Mouse (Mus musculus) left cerebral cortex, postnatal 36 days (tissue): ENCODE measurements around the gene Pogz. TPM values are rescaled to one million over a fixed set of nuclear protein-coding genes. Genes with fewer than 3 reads are reported as not detected.

Experiments used
- DNase-seq, 2 experiments: peaks; one replicate each; pipeline ENCODE4 v3.0.0; 2021 to 2022; ENCODE audit warnings: low spot score in 2 of 2, mixed read lengths in 1 of 2
- intact Hi-C: fragments of 180-260 bp; cut with DNase I; formaldehyde crosslinking; loops from one replicate; pipeline ENCODE4 v1.15.1; 2025
- total RNA-seq, 2 experiments: library from RNA; stranded (reverse); gene quantifications; 2 replicates each; pipeline ENCODE4 v1.2.3; 2021

The Pogz gene
- total RNA-seq: 10 to 100 TPM; 48.9 to 69.1 TPM

GRCm38 (mm10) chr3:94837183-94837890, at the start of gene Pogz:
Gene Pogz (plus strand): TSS chr3:94837567.
- intact Hi-C loops: loop anchor here (1.0 kb wide), 2 partner anchors 16 to 255 kb away; partner anchors contain the start of gene Snx27

GRCm38 (mm10) chr3:94789071-94789470, 48.3 kb upstream of the Pogz start:
- intact Hi-C loops: no loop called here
- no peak for DNase-seq

More at GRCm38 (mm10) chr3:94837183-94837890, at the start of gene Pogz:
- DNase-seq: peak; percentile 96

- no peak for DNase-seq
- intact Hi-C loops: no loop called here
Observed at GRCm38 (mm10) chr3:94789516-94789915, 47.9 kb upstream of the Pogz start.

- no peak for DNase-seq
- intact Hi-C loops: no loop called here
Observed at GRCm38 (mm10) chr3:94792258-94792657, 45.1 kb upstream of the Pogz start.

- no peak for DNase-seq
Observed at GRCm38 (mm10) chr3:94793672-94794071, 43.7 kb upstream of the Pogz start.

GRCm38 (mm10) chr3:94794359-94794758, 43.0 kb upstream of the Pogz start:
- intact Hi-C loops: no loop called here
- DNase-seq: no peak

More at GRCm38 (mm10) chr3:94793672-94794071, 43.7 kb upstream of the Pogz start:
- intact Hi-C loops: no loop called here

GRCm38 (mm10) chr3:94795596-94796140, 41.7 kb upstream of the Pogz start:
- no peak for DNase-seq
- intact Hi-C loops: no loop called here

- intact Hi-C loops: no loop called here
- DNase-seq: no peak
Observed at GRCm38 (mm10) chr3:94796181-94796580, 41.2 kb upstream of the Pogz start.

GRCm38 (mm10) chr3:94804146-94804545, 33.2 kb upstream of the Pogz start:
- intact Hi-C loops: no loop called here
- no peak for DNase-seq

- no peak for DNase-seq
- intact Hi-C loops: no loop called here
Observed at GRCm38 (mm10) chr3:94804976-94805375, 32.4 kb upstream of the Pogz start.

- DNase-seq: no peak
- intact Hi-C loops: no loop called here
Observed at GRCm38 (mm10) chr3:94808296-94808695, 29.1 kb upstream of the Pogz start.

- no peak for DNase-seq
- intact Hi-C loops: loop anchor here (10.0 kb wide), 1 partner anchor 93 kb away; no protein-coding TSS in a partner anchor
Observed at GRCm38 (mm10) chr3:94811628-94812027, 25.7 kb upstream of the Pogz start.

- no peak for DNase-seq
- intact Hi-C loops: loop anchor here (10.0 kb wide), 1 partner anchor 91 kb away; no protein-coding TSS in a partner anchor
Observed at GRCm38 (mm10) chr3:94813651-94814050, 23.7 kb upstream of the Pogz start.

- no peak for DNase-seq
- intact Hi-C loops: loop anchor here (10.0 kb wide), 1 partner anchor 91 kb away; no protein-coding TSS in a partner anchor
Observed at GRCm38 (mm10) chr3:94814063-94814462, 23.3 kb upstream of the Pogz start.

- no peak for DNase-seq
- intact Hi-C loops: loop anchor here (10.0 kb wide), 1 partner anchor 90 kb away; no protein-coding TSS in a partner anchor
Observed at GRCm38 (mm10) chr3:94814663-94815062, 22.7 kb upstream of the Pogz start.

- no peak for DNase-seq
- intact Hi-C loops: loop anchor here (10.0 kb wide), 1 partner anchor 89 kb away; no protein-coding TSS in a partner anchor
Observed at GRCm38 (mm10) chr3:94815603-94816002, 21.8 kb upstream of the Pogz start.

- intact Hi-C loops: loop anchor here (10.0 kb wide), 1 partner anchor 87 kb away; no protein-coding TSS in a partner anchor
Observed at GRCm38 (mm10) chr3:94817731-94818130, 19.6 kb upstream of the Pogz start.

GRCm38 (mm10) chr3:94819452-94820425, 17.6 kb upstream of the Pogz start:
- intact Hi-C loops: loop anchor here (2.0 to 10.0 kb wide), 2 partner anchors 29 to 85 kb away; no protein-coding TSS in a partner anchor
- no peak for DNase-seq

More at GRCm38 (mm10) chr3:94817731-94818130, 19.6 kb upstream of the Pogz start:
- DNase-seq: no peak

GRCm38 (mm10) chr3:94821008-94821638, 16.2 kb upstream of the Pogz start:
- DNase-seq: peak; percentile 18 to 24
- intact Hi-C loops: loop anchor here (1.0 to 2.0 kb wide), 2 partner anchors 16 to 30 kb away; partner anchors contain the start of gene Pogz
